Mouse (Mus musculus) left cerebral cortex, adult 2 months (tissue): ENCODE data around the gene Olfr384. TPM values are rescaled to one million over a fixed set of nuclear protein-coding genes. Genes with fewer than 3 reads are reported as not detected.
"Not testable (repeated sequence)": the region's sequence is repeated elsewhere in the genome, so short reads cannot be mapped to it uniquely, and the experiment has no call there.

Experiments
- DNase-seq, 2 experiments: peaks; one replicate each; pipeline ENCODE4 v3.0.0; 2021 to 2022; ENCODE audit warnings: low spot score in 2 of 2, mixed read lengths in 1 of 2; ENCODE audit errors: extremely low spot score in 1 of 2
- H3K27ac ChIP-seq: fragments of 200-600 bp; 2 replicates; pipeline ENCODE4 v1.8.1; 2022
- H3K4me3 ChIP-seq: fragments of 200-600 bp; 2 replicates; pipeline ENCODE4 v1.8.1; 2022
- CTCF ChIP-seq: fragments of 200-600 bp; IDR thresholded peaks from 2 replicates; pipeline ENCODE4 v1.8.1; 2022; ENCODE audit warnings: antibody characterized with exemption, mild to moderate bottlenecking, moderate library complexity
- intact Hi-C: fragments of 180-260 bp; cut with DNase I; formaldehyde crosslinking; loops from one replicate; pipeline ENCODE4 v1.15.1; 2025
- long read RNA-seq, 2 experiments: library from polyadenylated mRNA; stranded (forward); transcript quantifications; one replicate each; pipeline ENCODE4 v2.0.0; 2021; ENCODE audit warnings: borderline mapping rate in 2 of 2
- total RNA-seq, 2 experiments: library from RNA; stranded (reverse); gene quantifications; 2 replicates each; pipeline ENCODE4 v1.2.3; 2021

Gene Olfr384
- total RNA-seq: not detected
- long read RNA-seq, experiment 1: 0 reads
- long read RNA-seq, experiment 2: 0 reads

DNA sequence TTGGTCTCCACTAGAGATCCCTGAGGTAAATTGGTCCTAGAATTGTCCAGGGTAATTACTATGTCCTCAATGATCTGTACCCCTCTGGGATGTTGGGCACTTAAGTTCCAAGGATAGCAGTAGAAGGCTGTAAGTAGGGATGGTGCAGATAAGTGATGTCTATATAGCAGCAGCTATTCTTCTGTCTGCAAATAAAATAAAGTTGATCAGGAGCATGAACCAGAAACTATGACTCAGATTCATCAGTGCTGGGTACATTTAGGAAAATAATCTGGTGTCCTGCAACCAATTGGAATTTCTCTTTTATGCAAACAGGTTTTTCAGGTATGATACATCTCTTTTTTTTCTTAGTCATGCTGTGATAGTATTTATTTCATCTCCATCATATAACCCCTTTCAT is at the start of gene Olfr384:
Gene Olfr384 (plus strand): TSS at position 301 of the 400 bp plus-strand sequence.
- intact Hi-C loops: no loop called here
- DNase-seq: no peak
- H3K4me3 ChIP-seq: no peak within 1 kb of the TSS
- no peak within 1 kb of the TSS for H3K27ac ChIP-seq
- no peak for TF ChIP-seq CTCF

DNA sequence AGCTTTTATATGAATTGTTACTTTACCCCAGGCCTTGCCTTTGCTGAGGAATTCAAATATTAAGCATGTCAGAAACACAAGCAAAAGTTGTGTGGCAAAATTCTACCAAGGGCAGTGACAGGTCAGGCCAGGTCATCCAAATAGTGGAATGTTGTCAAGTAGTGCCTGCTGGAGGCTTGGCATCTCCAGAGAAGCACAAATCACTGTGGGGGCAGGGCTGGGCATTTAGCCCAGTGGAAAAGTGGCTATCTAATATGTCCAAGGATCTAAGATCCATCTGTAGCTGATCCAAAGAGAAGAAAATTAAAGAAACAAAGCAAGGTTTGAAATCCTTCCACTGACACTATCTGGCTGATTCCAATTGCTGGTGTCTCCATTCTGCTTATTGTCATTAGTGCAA is 18.5 kb upstream of the Olfr384 start:
- intact Hi-C loops: no loop called here

DNA sequence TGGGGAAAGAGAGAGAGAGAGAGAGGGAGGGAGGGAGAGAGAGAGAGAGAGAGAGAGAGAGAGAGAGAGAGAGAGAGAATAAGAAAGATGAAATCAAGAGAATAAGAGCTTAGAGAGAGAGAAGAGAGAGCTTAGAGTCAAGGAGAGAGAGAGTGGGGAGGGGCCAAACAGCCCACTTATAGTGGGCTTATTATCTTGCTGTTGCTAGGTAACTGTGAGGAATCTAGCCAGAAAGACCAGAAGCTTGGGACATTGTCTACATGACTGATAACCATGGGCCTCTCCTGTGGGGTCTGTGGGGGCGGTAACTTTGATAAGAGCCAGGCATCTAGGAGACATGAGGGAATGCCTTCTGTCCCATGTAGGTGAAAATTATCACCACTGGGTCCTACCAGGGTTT is 15.2 kb upstream of the Olfr384 start:
- H3K27ac ChIP-seq, intact Hi-C loops, DNase-seq, H3K4me3 ChIP-seq: not testable (repeated sequence)

More for the DNA sequence above, 18.5 kb upstream of the Olfr384 start:
- no peak for DNase-seq
- Histone ChIP-seq H3K4me3 (no peak overlapping the region), H3K27ac (no peak overlapping the region)
- TF ChIP-seq CTCF: no peak

DNA sequence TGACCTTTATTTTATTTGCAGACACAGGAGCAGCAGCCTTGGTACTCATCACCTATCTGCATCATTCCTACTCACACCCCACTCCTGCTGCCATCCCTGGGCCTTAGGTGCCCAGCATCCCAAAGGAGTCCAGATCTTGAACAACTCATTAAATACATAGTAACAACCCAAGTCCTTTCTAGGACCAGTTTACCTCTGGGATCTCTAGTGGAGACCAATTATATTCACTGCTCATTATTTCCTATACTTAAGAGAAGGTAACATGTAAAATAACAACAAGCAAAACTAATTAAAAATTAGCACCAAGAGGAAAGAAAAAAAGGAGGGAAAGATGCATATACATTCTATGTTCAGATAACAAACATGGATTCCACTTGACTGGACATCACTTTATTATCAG is 5.5 kb upstream of the Olfr384 start, which contains the start of gene Olfr385:
Gene Olfr385 (minus strand): TSS at position 101 of the 400 bp plus-strand sequence.
- intact Hi-C loops: no loop called here
- Histone ChIP-seq H3K27ac (no peak within 1 kb of the TSS), H3K4me3 (no peak within 1 kb of the TSS)
- no peak for DNase-seq
- no peak for TF ChIP-seq CTCF

Other genes starting within 250 kb of the Olfr384 start
- not detected for gene Olfr20, start 247.8 kb upstream of the Olfr384 start, total RNA-seq
- gene Olfr376, start 227.3 kb upstream of the Olfr384 start, total RNA-seq: not detected
- gene Olfr1, start 199.0 kb upstream of the Olfr384 start, total RNA-seq: not detected
- not detected for gene Olfr378, start 170.1 kb upstream of the Olfr384 start, total RNA-seq
- not detected for gene Olfr380, start 141.1 kb upstream of the Olfr384 start, total RNA-seq
- not detected for gene Olfr381, start 107.0 kb upstream of the Olfr384 start, total RNA-seq
- not detected for gene Olfr382, start 81.4 kb upstream of the Olfr384 start, total RNA-seq
- gene Olfr385, start 5.6 kb upstream of the Olfr384 start, total RNA-seq: not detected
- gene Zfp735, start 90.2 kb downstream of the Olfr384 start, total RNA-seq: not detected
- gene Olfr389, start 182.1 kb downstream of the Olfr384 start, total RNA-seq: not detected
- not detected for gene Olfr390, start 184.4 kb downstream of the Olfr384 start, total RNA-seq
- gene Olfr391-ps, start 204.5 kb downstream of the Olfr384 start, total RNA-seq: not detected
- gene Olfr392, start 218.5 kb downstream of the Olfr384 start, total RNA-seq: not detected